Comparison of ENCODE assay signal across 10 mouse cellular contexts in the genomic region with DNA sequence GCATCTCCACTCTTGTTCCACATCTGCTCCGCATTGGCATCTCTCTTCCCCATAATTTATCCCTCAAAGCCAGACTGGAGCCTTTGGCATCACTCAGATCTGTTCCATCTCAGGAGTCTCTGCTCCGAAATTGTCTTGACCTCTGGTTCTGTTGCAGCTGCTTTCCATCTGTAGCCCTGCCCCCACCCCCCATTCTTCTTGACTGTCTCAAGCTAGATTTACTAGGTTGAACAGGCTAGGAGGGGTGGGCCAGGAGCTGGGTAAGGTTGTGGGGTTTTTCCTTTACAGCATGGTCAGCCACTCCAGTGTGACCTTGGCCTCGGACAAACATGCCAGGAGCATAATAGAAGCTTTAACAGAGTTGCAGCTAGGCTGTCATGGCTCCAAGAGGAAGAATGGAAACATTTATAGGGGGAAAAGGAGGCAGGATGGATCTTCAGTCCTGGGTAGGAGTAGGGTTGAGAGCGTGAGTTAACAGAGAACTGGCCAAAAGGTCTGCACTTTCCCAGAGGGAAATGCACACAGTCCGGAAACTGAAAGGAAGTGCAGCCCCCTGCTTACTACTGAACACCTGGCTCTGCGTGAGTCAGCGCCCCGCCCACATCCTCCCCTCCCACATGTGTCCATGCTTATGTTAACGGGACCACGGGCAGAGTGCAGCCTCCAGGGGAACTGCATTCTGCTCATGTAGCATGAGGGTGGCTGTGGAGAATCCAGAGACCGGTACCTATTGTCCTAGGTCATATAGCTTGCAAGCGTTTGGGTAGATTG. TPM values are rescaled to one million over a fixed set of nuclear protein-coding genes. Genes with fewer than 3 reads are reported as not detected.
DNase-seq lines count a peak whose midpoint lies in the region; ATAC-seq lines count a peak whose summit lies in the region.
"Had no signal": no experiment of that assay in that cellular context is flagged by ENCODE, and none has a peak within 500 bp of the region (broad histone marks: within the 10 kb centered on the region; RNA-seq: fewer than 3 reads in every experiment).

No protein-coding gene starts in this region.

- no peaks in the 10 kb centered on the region for H3K36me3 ChIP-seq in forebrain, embryonic 10.5 days (replicated peaks)
- H3K36me3 ChIP-seq in forebrain, embryonic 14.5 days (ENCODE audit: control insufficient read depth, insufficient read depth, low read length) = no peaks in the 10 kb centered on the region
- H3K36me3 ChIP-seq: G1E had no signal

- H3K27me3 ChIP-seq in forebrain, embryonic 10.5 days (ENCODE audit: poor library complexity, severe bottlenecking) = no peaks in the 10 kb centered on the region
- H3K27me3 ChIP-seq in forebrain, embryonic 14.5 days (replicated peaks; ENCODE audit: control insufficient read depth, insufficient read depth, low read length) = no peaks in the 10 kb centered on the region

- no peak overlapping the region for H3K4me2 ChIP-seq in forebrain, embryonic 14.5 days (ENCODE audit: low read length)

- peaks cover 15% of the 10 kb centered on the region; the same call in 1 of the 2 replicates for H3K4me1 ChIP-seq in forebrain, embryonic 10.5 days
- no peaks in the 10 kb centered on the region for H3K4me1 ChIP-seq in forebrain, embryonic 14.5 days (ENCODE audit: control insufficient read depth, insufficient read depth, low read length)

- no peak overlapping the region for H3K4me3 ChIP-seq in forebrain, embryonic 10.5 days
- no peak overlapping the region for H3K4me3 ChIP-seq in forebrain, embryonic 14.5 days (ENCODE audit: low read depth, low read length)
- H3K4me3 ChIP-seq: heart, adult 2 months had no signal

- WGBS in forebrain, embryonic 10.5 days = 68% methylated on average over 12 of the region's 12 CpGs
- 78% methylated on average over 12 of the region's 12 CpGs for WGBS in forebrain, embryonic 14.5 days

- no peak for DNase-seq in forebrain, embryonic 10.5 days (ENCODE audit: extremely low spot score, low spot score)
- no peak for DNase-seq in forebrain, embryonic 14.5 days (ENCODE audit: low spot score)
- peak; percentile 12 for DNase-seq in urinary bladder, postnatal 14 days (ENCODE audit: low spot score)
- DNase-seq in urinary bladder, adult 2 months (ENCODE audit: low spot score) = no peak
- peak; percentile 21 to 55 for DNase-seq in kidney, postnatal 25 days
- DNase-seq in thymus, postnatal 4 days = peak; percentile 88
- no peak for DNase-seq in cerebellum, adult 11 months

- H3K27ac ChIP-seq in forebrain, embryonic 10.5 days = peak overlapping the region; percentile 48; the same call in 1 of the 2 replicates
- no peak overlapping the region for H3K27ac ChIP-seq in forebrain, embryonic 14.5 days (ENCODE audit: low read depth, low read length)
- H3K27ac ChIP-seq: heart, adult 2 months had no signal

- H3K9me3 ChIP-seq in forebrain, embryonic 10.5 days = no peaks in the 10 kb centered on the region
- H3K9me3 ChIP-seq in forebrain, embryonic 14.5 days (replicated peaks; ENCODE audit: control insufficient read depth, low read length) = no peaks in the 10 kb centered on the region

- ATAC-seq in forebrain, embryonic 14.5 days = no peak
- ATAC-seq in erythroblast, adult 5-6 weeks (replicated peaks; ENCODE audit: low FRiP score, poor library complexity, severe bottlenecking) = no peak

- H3K9ac ChIP-seq in forebrain, embryonic 14.5 days (ENCODE audit: low read length) = no peak overlapping the region

RNA-seq across cellular contexts. Expression of gene Sh3gl3, which starts 30.6 kb away (rescaled TPM):
- 8.8 and 8.9 TPM in 2 replicates for polyA plus RNA-seq in forebrain, embryonic 10.5 days (2016; fragmentation: Nextera tagmentation; extraction: Ambion mirVana)
- 49.9 and 56.2 TPM in 2 replicates for polyA plus RNA-seq in forebrain, embryonic 14.5 days (2014; fragmentation: Nextera tagmentation; extraction: Ambion mirVana)
- polyA plus RNA-seq in urinary bladder, adult 2 months (2012; rRNA removed) = 28.4 and 33.2 TPM in 2 replicates
- not detected in 2 replicates for total RNA-seq in erythroblast, adult 5-6 weeks (2015; ENCODE audit: low replicate concordance)
- not detected in 2 replicates for total RNA-seq in erythroblast, adult 5-6 weeks (2017; ENCODE audit: low replicate concordance)
- polyA plus RNA-seq: G1E had no signal

Comparison
In these comparisons a context has a peak if more than half of its experiments do, and no peak if none do; other contexts are left out.
1. DNase-seq: peak in urinary bladder, postnatal 14 days (single experiment), kidney, postnatal 25 days (2 of 2) and thymus, postnatal 4 days (single experiment); none in forebrain, embryonic 10.5 days (single experiment), forebrain, embryonic 14.5 days (single experiment), urinary bladder, adult 2 months (single experiment) and cerebellum, adult 11 months (single experiment).